Mouse (Mus musculus) hindlimb bud, embryonic 11.5 days (tissue): ENCODE measurements around the gene Fzd5.
A peak's percentile ranks its signal among the peaks of the same experiment; 100 is the strongest.

Experiments
- DNase-seq: peaks from one replicate; pipeline ENCODE4 v3.0.0-alpha.2; 2012; ENCODE audit warnings: low read depth, low spot score; ENCODE audit errors: extremely low spot score

Gene Fzd5

DNA sequence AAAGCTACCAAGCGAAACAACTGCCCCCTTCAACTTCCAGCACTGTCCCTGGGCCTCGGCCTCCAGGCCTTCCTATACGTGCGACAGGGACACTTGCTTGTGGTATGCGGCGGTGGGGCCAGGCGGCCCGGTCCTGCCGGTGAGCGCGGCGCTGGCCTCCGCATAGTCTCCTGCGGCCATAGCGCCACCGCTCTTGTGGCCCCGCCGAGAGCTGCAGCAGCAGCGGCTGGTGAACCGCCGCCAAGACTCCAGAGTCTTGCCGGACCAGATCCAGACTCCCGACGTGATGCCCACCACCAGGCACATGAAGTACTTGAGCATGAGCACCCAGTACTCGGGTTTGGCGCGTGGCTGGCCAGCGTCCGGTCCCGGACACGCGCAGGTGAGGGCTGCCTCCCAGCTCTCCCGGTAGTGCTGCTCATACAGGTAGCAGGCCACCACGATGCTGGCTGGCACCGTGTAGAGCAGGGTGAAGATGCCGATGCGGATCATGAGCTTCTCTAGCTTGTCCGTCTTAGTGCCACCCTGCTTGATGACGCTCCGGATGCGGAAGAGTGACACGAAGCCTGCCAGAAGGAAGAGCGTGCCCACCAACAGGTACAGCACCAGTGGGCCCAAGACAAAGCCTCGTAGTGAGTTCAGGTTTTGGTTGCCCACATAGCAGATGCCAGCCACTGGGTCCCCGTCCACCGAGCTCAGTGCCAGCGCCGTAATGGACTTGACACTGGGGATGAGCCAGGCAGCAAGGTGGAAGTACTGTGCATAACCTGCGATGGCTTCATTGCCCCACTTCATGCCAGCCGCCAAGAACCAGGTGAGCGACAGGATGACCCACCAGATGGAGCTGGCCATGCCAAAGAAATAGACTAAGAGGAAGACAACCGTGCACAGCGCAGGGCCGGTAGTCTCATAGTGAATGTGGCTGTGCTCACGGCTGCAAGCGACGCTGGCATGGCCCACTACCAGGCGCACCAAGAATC is 2.5 kb downstream of the Fzd5 start:
- DNase-seq = no peak

DNA sequence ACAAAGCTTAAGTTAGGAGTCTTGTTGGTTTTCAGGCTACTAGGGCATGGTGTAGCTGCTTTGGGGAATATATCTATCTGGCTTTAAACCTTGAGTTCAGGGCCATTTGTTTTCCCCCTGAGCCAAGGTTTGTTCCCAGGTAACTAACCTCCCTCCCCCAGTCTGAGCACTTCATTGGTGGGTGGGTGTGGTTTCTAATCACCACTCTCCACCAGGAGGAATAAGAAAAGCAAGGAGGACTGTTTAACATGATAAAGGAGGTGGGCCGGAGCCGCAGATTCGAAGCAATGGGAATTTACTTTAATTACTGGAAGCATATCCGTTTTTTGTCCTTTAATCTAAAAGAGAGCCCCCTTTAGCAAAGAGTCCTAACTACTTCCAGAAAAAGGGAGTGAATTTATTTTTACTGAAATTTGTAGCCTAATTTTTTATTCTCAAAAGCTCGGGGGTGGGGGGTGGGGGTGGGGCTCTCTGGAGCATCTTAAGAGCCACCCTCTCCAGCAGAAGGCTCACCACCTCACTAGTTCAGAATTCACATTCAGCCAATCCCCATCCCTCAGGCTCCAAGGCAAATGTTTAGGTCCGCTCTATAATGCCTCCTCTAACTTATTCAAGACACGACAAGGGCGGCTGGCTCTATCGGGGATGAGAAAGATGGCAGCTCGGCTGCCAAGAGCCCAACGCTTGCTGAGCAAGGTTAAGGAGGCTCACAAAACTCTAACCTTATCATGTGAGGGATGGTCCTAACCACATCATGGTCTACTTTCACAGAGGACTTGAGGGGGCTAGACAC is 3.9 kb downstream of the Fzd5 start:
- no peak for DNase-seq

DNA sequence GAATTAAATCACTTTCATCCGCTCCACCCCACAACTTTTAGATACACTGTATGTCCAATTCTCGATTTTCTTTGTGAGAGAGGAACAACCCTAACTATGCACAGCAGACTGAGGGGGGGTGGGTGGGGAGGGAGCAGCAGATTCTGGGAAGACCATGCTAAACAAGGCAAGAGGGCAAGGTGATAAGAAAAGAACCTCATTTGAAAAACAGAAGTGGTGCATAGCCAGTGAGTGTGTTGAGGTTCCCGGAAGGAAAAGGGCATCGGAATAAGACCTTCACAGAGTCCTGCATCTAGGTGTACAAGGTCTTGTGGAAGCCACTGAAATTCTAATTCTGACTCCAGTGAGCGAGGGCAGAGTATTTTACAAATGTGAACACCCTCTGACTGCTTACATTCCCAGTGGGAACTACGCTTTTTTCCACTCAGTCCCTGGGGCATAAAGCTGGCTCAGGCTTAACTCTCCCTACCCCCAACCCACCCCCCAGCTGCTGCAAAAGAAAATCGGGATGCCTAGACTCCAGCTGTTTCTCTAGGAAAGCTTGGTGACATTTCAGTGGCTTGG is 4.8 kb downstream of the Fzd5 start:
- no peak for DNase-seq

DNA sequence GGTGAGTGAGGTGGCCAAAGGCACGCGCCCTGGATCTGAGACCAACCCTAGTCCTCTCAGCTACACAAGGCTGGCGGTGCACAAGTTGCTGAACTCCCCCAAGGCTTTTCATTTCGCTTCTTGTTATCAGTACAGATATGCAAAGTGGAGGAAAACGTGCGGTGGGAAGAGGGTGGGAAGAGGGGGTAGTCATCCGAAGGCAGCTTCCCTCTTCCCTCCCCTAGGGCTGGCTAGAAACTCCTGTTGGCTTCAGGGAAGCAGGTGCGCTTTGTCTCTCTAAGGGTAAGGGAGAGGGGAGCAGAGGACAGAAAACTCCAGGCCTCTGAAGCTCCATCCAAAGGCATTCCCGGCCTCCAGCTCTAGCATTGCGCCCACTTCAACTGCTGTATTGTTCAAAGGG is 5.4 kb downstream of the Fzd5 start:
- DNase-seq = no peak

DNA sequence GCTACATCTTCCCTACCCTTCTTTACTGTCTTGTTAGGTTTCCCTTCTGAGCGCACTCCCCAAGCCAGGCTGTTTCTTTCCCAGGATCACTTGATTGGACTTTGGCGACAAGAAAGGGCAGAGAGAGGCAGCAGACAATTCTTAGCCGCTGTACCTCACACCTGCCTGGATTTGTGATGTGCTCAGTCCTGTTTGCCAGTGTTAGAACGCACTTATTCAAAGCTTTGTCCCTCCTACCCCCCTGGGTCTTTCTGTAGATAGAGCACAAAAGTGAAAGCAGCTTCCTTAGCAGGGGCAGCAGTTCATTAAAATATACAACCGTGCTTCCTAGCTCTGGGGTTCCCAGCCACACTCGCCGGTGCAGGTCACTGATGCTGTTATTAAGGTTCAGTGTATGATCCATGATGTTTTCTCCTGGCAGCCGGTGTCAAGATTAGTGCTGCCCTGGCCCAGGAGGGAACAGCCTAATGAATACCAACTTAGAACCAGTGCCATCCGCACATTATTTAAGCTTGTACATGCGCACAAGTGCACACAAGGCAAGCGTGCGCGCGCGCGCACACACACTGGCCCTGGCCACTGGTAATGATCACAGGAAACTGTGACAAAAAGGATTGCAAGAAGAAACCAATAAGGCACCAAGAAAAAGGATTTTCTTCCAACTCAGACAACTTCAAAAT is 6.1 kb downstream of the Fzd5 start:
- DNase-seq = no peak

DNA sequence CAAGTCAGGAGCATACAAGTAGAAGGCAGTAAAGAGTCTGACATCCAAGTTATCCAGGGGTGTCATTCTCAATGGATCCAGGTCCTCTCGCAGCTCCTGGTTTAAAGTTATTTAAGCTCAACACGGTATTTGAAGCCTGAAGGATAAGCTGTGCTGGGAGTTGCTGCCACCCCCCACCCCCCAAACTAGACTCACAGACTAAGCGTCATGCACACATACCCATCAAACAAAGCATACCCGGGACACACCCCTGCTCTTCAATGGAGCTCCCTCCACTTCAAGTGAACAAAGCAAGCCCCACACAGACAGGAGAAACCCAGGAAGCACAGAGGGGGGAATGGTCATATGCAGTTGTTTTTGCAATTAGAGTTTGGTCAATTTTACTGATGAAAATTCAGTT is 7.5 kb downstream of the Fzd5 start:
- DNase-seq = no peak

DNA sequence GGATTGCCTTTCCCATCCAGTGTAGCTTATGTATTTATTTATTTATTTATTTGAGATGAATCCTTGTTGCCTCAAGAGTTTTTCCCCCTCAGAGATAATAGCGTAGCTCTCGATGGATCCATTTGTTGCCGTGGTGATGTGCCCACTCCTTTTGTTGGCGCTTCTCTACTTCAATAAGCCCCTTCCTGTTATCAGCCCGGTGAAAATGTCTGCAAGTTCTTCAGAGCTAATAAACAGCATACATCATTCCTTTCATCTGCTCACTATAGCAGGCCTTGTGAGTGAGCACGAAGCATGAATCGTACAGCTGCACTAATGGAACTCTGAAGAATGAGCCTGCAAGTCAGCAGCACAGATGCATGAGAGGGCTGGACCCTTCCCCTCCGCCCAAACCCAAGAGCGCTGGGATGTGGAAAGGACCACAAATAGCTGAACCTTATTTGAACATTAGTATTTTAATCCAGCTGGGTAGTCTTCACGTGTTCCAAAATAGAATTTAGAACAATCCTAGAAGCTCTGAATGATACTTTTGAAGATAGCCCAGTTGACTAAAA is 16.4 kb downstream of the Fzd5 start:
- no peak for DNase-seq

DNA sequence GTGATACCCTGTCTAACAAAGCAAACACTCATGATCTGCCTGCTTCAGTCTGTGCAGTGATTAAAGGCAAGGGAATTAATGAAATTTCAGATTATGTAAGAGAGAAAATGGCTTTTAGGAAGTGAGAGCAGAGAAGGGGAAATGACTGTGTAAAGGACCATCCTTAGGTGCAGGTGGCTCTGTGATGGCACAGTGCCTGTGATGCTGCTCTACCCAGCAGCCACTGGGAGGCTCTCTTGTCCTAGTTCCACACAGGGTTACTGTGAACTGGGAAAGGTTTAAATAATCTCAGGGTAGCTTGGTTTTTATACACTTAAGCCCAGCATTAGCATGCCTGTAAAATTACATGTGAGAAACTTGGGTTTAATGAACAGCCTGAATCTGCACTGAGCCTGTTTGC is 20.0 kb downstream of the Fzd5 start:
- DNase-seq = no peak

DNA sequence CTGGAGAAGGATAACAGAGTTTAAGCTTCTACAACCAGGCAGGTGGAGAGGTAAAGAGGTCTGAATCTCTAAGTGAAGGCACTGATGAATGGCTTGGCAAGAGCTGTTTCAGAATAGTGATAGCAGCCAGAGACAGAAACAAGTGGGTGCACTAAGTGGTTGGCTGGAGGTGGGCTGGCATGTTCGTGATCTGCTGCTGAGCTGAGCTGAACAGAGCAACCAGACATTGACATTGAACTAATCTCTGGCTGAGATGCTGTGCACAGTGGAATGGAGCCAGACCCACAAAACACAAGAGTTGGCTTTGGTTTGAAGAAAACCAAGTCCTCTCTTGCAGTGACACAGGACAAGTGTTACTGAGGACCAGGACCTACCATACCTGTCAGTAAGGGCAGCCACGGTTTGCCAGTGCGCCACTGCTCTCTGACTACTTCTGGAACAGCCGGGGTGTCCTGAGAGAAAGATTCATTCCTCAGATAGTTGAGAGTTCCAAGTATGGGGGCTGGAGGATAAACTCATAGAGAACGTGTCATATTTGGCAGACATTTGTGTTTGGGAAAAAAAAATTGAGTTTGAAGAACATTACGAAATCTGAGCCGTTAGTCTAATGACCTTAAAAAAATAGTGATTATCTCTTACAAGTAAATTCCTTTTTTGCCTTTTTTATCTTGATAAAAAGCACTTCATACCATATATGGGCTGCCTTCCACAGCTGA is 20.8 kb downstream of the Fzd5 start:
- no peak for DNase-seq

DNA sequence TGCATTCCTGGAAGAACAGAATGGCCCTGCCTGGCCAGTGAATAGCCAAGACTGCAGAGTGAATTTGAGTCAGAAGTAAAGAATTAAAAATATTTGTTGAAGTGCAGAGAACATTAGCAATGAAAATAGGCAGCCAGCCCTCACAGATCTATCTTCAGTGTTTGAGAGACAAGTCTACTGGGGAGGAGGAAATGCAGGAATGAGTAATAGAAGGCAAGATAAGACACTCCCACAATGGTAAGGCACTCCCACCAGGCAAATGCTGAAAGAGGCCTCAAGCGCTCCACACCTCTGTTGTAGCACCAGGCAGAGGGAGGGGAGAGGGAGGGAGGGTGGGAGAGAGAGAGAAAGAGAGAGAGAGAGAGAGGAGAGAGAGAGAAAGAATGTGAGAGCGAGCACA is 22.1 kb downstream of the Fzd5 start:
- DNase-seq = no peak

DNA sequence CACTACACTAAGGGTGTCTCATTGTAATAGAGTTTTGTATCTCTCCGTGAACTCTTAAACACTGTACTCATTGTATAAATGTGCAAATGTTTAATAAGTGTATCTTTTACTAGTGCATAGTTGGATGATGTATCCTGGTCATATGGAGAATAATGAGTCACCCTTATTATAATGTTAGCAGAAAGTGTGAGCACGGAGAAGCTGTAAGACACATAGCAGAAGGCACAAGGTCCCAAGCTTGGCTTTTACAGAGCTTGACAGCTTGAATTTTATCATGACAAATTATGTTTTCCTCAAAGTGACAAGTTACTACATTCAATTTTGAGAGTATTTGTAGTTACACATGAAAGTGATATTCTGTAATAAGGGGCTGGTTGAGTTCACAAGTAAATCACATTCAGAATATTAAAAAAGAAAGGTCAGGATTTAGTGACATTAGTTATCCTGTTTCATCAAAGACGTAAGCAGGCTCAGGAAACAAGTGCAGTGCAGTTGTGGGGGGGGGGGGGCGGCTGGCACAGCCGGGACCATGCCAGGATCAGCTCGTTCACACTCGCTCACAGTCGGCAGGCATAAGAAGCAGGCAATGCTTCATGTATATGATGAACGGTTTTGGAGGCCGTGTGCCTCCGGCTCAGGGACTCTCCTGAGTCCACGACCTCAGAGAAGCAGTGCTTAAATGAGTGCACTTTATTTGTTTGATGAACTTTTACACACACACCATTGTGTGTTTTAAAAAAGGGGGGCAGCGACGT is 25.4 kb downstream of the Fzd5 start:
- DNase-seq = no peak

DNA sequence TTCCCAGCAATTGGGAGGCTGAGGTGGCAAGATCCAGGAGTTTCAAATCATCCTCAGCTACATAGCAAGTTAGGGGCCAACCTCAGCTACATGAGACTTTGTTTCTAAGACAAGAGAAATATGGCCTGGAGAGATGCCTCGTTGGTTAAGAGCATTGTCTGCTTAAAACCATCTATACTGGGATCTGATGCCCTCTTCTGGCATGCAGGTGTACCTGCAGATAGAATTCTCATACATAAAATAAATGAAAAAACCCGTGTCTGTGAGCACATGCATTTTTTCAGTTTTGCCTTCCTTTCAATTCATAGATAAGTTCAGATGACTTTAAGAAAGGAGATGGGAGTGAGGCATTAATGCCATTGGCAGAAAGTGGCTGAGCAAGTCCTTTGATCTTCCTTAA is 27.7 kb downstream of the Fzd5 start:
- no peak for DNase-seq

DNA sequence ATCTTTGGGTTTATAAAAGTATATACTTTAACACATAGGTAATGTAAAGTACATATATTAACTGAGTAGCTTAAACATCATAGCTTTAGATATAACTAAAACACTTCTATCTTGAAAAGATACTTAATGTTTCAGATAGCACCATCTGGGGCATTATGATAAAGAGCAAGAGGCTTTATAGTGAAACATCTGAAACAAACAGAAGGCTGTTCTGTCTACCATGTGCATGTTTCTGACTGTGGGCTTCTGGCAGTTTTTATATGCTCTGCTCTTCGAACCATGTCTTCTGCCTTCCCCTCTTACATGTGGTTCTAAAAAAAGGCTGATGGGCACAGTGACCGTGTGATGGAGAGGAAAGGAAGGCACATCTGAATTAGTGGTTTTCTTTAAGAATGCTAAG is 30.9 kb downstream of the Fzd5 start:
- no peak for DNase-seq

DNA sequence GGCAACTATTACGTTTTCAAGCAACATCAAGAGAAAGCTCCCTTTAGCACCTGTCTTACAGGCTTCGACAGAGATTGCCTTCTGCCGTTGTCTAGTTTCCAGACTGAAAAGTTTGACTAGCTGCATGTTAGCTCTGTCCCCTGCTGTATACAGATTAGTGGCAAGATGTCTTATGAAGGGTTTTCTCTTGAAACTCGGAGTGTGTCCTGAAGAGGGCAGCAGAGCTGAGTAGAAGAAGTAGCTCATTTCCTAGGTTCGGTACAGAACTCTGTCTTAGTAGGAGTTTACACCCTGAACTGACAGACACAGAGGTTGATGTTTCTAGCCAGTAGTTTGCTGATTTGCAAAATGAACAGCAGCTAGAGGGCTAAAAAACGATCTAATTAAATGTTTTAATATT is 32.3 kb downstream of the Fzd5 start:
- peak; percentile 46 for DNase-seq

DNA sequence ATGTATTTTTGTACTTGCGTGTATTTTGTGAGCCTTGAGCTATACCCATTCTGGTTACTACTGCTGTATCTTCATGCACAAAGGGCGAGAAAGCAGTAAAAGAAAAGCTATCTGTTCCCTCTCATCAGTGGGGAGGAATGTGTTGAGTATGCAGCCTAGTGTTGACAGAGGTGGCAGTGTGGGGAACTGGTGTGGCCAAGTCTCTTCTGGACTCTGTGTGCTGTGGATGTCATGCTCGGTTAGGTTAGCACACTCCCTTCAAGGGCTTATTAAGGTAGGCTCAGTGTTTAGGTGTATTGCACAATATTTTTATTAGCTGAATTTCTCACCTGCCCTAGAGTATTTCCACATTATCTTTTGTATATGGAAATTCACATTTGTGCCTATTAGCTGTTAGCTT is 35.8 kb downstream of the Fzd5 start:
- no peak for DNase-seq

DNA sequence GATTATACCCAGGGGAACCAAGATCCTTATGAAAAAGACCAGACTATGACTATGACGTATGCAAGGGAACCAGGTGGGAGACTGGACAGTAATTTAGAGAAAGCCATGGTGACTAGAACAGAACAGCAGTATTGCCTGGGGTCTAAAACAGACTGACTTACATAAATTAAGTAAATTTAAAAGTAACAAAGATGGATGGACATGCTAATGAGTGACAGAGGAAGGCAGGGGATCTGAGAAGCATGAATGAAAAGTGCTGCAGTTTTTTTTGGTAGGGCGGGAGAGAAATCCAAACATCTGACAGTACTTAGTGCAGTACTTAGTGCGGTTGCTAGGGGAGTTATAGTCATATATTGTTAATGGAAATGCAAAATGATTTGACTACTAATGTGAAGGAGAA is 42.4 kb downstream of the Fzd5 start:
- no peak for DNase-seq

DNA sequence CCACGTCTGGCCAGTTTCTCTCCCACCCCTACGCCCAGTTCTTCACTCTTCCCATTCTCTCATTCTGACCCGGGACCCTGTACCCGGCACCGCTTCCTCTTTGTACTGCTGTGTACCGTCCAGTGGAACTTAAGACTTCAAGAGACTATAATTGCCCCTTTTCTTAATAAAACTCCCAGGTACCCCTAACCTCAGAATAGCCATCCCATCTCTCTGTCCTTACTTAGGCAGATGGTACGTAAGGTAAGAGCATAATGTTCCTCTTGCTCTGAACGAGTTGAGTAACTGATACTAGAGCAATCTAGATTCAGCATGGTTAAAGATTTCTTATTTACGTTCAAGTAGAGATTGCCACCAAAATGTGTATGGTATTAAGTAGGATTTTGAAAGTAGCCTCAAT is 46.0 kb downstream of the Fzd5 start:
- no peak for DNase-seq

DNA sequence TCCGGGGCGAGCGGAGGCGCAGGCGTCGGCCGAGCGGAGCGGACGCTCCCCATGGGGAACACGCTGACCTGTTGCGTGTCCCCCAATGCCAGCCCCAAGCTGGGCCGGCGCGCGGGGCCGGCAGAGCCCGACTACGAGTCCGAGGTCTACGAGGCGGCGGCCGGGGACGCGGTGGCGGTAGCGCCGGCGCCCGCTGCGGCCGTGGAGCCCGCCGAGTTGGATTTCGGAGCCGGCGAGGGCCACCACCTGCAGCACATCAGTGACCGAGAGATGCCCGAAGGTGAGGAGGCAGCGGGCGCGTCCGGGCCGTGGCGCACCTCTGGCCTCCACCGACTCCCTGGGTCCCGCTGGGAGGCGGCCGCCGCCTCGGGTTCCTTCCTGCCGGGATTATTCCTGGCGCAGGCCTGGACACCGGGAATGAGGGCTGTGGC is 46.4 kb downstream of the Fzd5 start:
- DNase-seq = no peak

DNA sequence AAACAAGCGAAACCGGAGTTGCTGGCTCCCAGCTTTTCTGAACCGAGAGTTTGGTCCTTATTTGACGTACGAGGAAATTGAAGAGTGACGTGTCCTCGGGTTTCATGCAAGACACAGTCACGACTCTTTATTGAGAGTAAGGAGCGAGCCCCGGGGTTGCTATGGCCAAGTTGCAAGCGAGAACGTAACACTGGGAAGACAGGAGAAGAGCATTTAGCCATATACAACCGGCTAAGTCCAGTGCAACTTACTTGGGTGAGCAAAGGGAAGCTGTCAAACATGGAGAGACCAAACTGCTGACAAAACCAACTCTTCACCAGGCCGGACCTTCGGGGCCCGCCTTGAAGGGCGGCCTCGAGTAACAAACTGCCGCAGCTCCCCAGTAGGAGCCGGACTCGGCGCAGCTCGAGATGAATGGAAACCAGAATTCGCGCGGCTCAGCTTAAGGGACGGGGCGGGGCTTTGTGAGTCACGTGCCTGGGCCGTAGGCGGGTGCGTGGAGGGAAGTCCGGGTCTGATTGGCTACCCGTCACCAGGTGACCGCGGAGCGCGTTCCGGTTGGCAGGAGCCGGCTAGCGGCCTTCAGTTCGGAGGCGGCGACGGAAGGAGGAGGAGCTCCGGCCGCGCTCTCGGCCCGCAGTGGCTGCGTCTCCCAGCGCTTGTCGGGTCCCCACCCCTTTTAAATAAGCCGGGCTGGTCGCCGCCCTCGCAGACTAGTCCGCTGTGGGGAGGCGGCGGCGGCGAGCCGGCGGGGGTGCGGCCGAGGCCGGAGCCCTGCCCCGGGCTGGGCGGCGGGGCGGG is 47.1 kb downstream of the Fzd5 start, which contains the start of gene Ccnyl1:
TSS of gene Ccnyl1 (plus strand) at position 243 of the 801 bp plus-strand sequence.
- peak; percentile 91 for DNase-seq
